Mouse (Mus musculus): ENCODE results near the gene Gm9803. TPM values are rescaled to one million over a fixed set of nuclear protein-coding genes. Genes with fewer than 3 reads are reported as not detected.

Gene Gm9803
- polyA plus RNA-seq, 1 experiment from 2014 or later, result 12.2 TPM

GRCm38 (mm10) chr10:43502599-43502998 lies 21.3 kb upstream of the Gm9803 start:
- Histone ChIP-seq H3K4me3 (ENCODE audit: low read depth, low read length) (no peak overlapping the region), H3K27me3 (ENCODE audit: control insufficient read depth, insufficient read depth, low read length) (no peaks in the 10 kb centered on the region), H3K27ac (ENCODE audit: low read depth, low read length) (no peak overlapping the region), H3K9me3 (ENCODE audit: control insufficient read depth, low read length) (no peaks in the 10 kb centered on the region), H3K4me1 (replicated peaks; ENCODE audit: control insufficient read depth, insufficient read depth, low read length) (no peaks in the 10 kb centered on the region), H3K9ac (ENCODE audit: low read length) (no peak overlapping the region), H3K36me3 (ENCODE audit: control insufficient read depth, insufficient read depth, low read length) (peaks cover 7% of the 10 kb centered on the region; the same call in 1 of the 2 replicates), H3K4me2 (ENCODE audit: low read depth, low read length, severe bottlenecking) (no peak overlapping the region)
- WGBS, result 93% methylated on average over 4 of the region's 4 CpGs
- ATAC-seq (replicated peaks; ENCODE audit: low FRiP score), result no peak
- no peak for DNase-seq (ENCODE audit: low spot score)

GRCm38 (mm10) chr10:43504291-43504690 lies 19.6 kb upstream of the Gm9803 start:
- no peak overlapping the region for H3K4me2 ChIP-seq (ENCODE audit: low read depth, low read length, severe bottlenecking)
- no peak overlapping the region for H3K9ac ChIP-seq (ENCODE audit: low read length)
- no peaks in the 10 kb centered on the region for H3K4me1 ChIP-seq (replicated peaks; ENCODE audit: control insufficient read depth, insufficient read depth, low read length)
- H3K4me3 ChIP-seq (ENCODE audit: low read depth, low read length), result no peak overlapping the region
- H3K36me3 ChIP-seq (ENCODE audit: control insufficient read depth, insufficient read depth, low read length), result no peaks in the 10 kb centered on the region; the same call in 1 of the 2 replicates
- H3K27ac ChIP-seq (ENCODE audit: low read depth, low read length), result no peak overlapping the region
- WGBS, result 89% methylated on average over 1 of the region's 1 CpGs
- no peak for DNase-seq (ENCODE audit: low spot score)
- H3K27me3 ChIP-seq (ENCODE audit: control insufficient read depth, insufficient read depth, low read length), result no peaks in the 10 kb centered on the region
- no peak for ATAC-seq (replicated peaks; ENCODE audit: low FRiP score)
- H3K9me3 ChIP-seq (ENCODE audit: control insufficient read depth, low read length), result no peaks in the 10 kb centered on the region

GRCm38 (mm10) chr10:43507051-43507450 lies 16.8 kb upstream of the Gm9803 start:
- 81% methylated on average over 4 of the region's 4 CpGs for WGBS
- DNase-seq (ENCODE audit: low spot score), result no peak
- Histone ChIP-seq H3K9ac (ENCODE audit: low read length) (no peak overlapping the region), H3K27ac (ENCODE audit: low read depth, low read length) (no peak overlapping the region), H3K4me1 (replicated peaks; ENCODE audit: control insufficient read depth, insufficient read depth, low read length) (no peaks in the 10 kb centered on the region), H3K4me2 (ENCODE audit: low read depth, low read length, severe bottlenecking) (no peak overlapping the region), H3K27me3 (ENCODE audit: control insufficient read depth, insufficient read depth, low read length) (no peaks in the 10 kb centered on the region), H3K4me3 (ENCODE audit: low read depth, low read length) (no peak overlapping the region), H3K9me3 (ENCODE audit: control insufficient read depth, low read length) (no peaks in the 10 kb centered on the region), H3K36me3 (ENCODE audit: control insufficient read depth, insufficient read depth, low read length) (peaks cover 6% of the 10 kb centered on the region; the same call in 1 of the 2 replicates)
- ATAC-seq (replicated peaks; ENCODE audit: low FRiP score), result no peak

GRCm38 (mm10) chr10:43509228-43509627 lies 14.7 kb upstream of the Gm9803 start:
- Histone ChIP-seq H3K9ac (ENCODE audit: low read length) (no peak overlapping the region), H3K4me2 (ENCODE audit: low read depth, low read length, severe bottlenecking) (no peak overlapping the region), H3K4me3 (ENCODE audit: low read depth, low read length) (no peak overlapping the region), H3K9me3 (ENCODE audit: control insufficient read depth, low read length) (no peaks in the 10 kb centered on the region), H3K27ac (ENCODE audit: low read depth, low read length) (no peak overlapping the region), H3K36me3 (ENCODE audit: control insufficient read depth, insufficient read depth, low read length) (peaks cover 6% of the 10 kb centered on the region; the same call in 1 of the 2 replicates), H3K4me1 (replicated peaks; ENCODE audit: control insufficient read depth, insufficient read depth, low read length) (no peaks in the 10 kb centered on the region), H3K27me3 (ENCODE audit: control insufficient read depth, insufficient read depth, low read length) (no peaks in the 10 kb centered on the region)
- DNase-seq (ENCODE audit: low spot score) (no peak), ATAC-seq (replicated peaks; ENCODE audit: low FRiP score) (no peak)
- WGBS, result 92% methylated on average over 7 of the region's 7 CpGs

GRCm38 (mm10) chr10:43512976-43513375 lies 10.9 kb upstream of the Gm9803 start:
- H3K9me3 ChIP-seq (ENCODE audit: control insufficient read depth, low read length), result no peaks in the 10 kb centered on the region
- DNase-seq (ENCODE audit: low spot score) (no peak), ATAC-seq (replicated peaks; ENCODE audit: low FRiP score) (no peak)
- H3K27ac ChIP-seq (ENCODE audit: low read depth, low read length), result no peak overlapping the region
- WGBS, result 93% methylated on average over 10 of the region's 10 CpGs
- no peak overlapping the region for H3K9ac ChIP-seq (ENCODE audit: low read length)
- H3K4me3 ChIP-seq (ENCODE audit: low read depth, low read length), result no peak overlapping the region
- H3K27me3 ChIP-seq (ENCODE audit: control insufficient read depth, insufficient read depth, low read length), result no peaks in the 10 kb centered on the region
- no peaks in the 10 kb centered on the region for H3K4me1 ChIP-seq (replicated peaks; ENCODE audit: control insufficient read depth, insufficient read depth, low read length)
- peaks cover 6% of the 10 kb centered on the region; the same call in 1 of the 2 replicates for H3K36me3 ChIP-seq (ENCODE audit: control insufficient read depth, insufficient read depth, low read length)
- H3K4me2 ChIP-seq (ENCODE audit: low read depth, low read length, severe bottlenecking), result no peak overlapping the region

GRCm38 (mm10) chr10:43516992-43517660 lies 6.8 kb upstream of the Gm9803 start:
- Histone ChIP-seq H3K9ac (ENCODE audit: low read length) (no peak overlapping the region), H3K4me2 (ENCODE audit: low read depth, low read length, severe bottlenecking) (no peak overlapping the region), H3K27ac (ENCODE audit: low read depth, low read length) (no peak overlapping the region), H3K36me3 (ENCODE audit: control insufficient read depth, insufficient read depth, low read length) (no peaks in the 10 kb centered on the region), H3K27me3 (ENCODE audit: control insufficient read depth, insufficient read depth, low read length) (no peaks in the 10 kb centered on the region), H3K4me3 (ENCODE audit: low read depth, low read length) (no peak overlapping the region), H3K4me1 (replicated peaks; ENCODE audit: control insufficient read depth, insufficient read depth, low read length) (no peaks in the 10 kb centered on the region), H3K9me3 (ENCODE audit: control insufficient read depth, low read length) (no peaks in the 10 kb centered on the region)
- no peak for DNase-seq (ENCODE audit: low spot score)
- ATAC-seq (replicated peaks; ENCODE audit: low FRiP score), result no peak
- WGBS, result 82% methylated on average over 6 of the region's 6 CpGs

GRCm38 (mm10) chr10:43517836-43518235 lies 6.0 kb upstream of the Gm9803 start:
- Histone ChIP-seq H3K36me3 (ENCODE audit: control insufficient read depth, insufficient read depth, low read length) (no peaks in the 10 kb centered on the region), H3K4me3 (ENCODE audit: low read depth, low read length) (no peak overlapping the region), H3K9ac (ENCODE audit: low read length) (no peak overlapping the region), H3K27me3 (ENCODE audit: control insufficient read depth, insufficient read depth, low read length) (no peaks in the 10 kb centered on the region), H3K9me3 (ENCODE audit: control insufficient read depth, low read length) (no peaks in the 10 kb centered on the region), H3K27ac (ENCODE audit: low read depth, low read length) (no peak overlapping the region; the same call in 1 of the 2 replicates), H3K4me1 (replicated peaks; ENCODE audit: control insufficient read depth, insufficient read depth, low read length) (no peaks in the 10 kb centered on the region), H3K4me2 (ENCODE audit: low read depth, low read length, severe bottlenecking) (no peak overlapping the region)
- DNase-seq (ENCODE audit: low spot score) (no peak), ATAC-seq (replicated peaks; ENCODE audit: low FRiP score) (no peak)
- 79% methylated on average over 4 of the region's 4 CpGs for WGBS

GRCm38 (mm10) chr10:43518368-43518767 lies 5.5 kb upstream of the Gm9803 start:
- H3K36me3 ChIP-seq (ENCODE audit: control insufficient read depth, insufficient read depth, low read length), result no peaks in the 10 kb centered on the region
- H3K27ac ChIP-seq (ENCODE audit: low read depth, low read length), result no peak overlapping the region; the same call in 1 of the 2 replicates
- H3K27me3 ChIP-seq (ENCODE audit: control insufficient read depth, insufficient read depth, low read length), result no peaks in the 10 kb centered on the region
- H3K4me2 ChIP-seq (ENCODE audit: low read depth, low read length, severe bottlenecking), result no peak overlapping the region
- no peak overlapping the region for H3K4me3 ChIP-seq (ENCODE audit: low read depth, low read length)
- no peaks in the 10 kb centered on the region for H3K9me3 ChIP-seq (ENCODE audit: control insufficient read depth, low read length)
- H3K4me1 ChIP-seq (replicated peaks; ENCODE audit: control insufficient read depth, insufficient read depth, low read length), result no peaks in the 10 kb centered on the region
- H3K9ac ChIP-seq (ENCODE audit: low read length), result no peak overlapping the region
- DNase-seq (ENCODE audit: low spot score), result no peak
- ATAC-seq (replicated peaks; ENCODE audit: low FRiP score), result no peak
- 87% methylated on average over 12 of the region's 13 CpGs for WGBS

GRCm38 (mm10) chr10:43519977-43520376 lies 3.9 kb upstream of the Gm9803 start:
- no peaks in the 10 kb centered on the region for H3K9me3 ChIP-seq (ENCODE audit: control insufficient read depth, low read length)
- H3K36me3 ChIP-seq (ENCODE audit: control insufficient read depth, insufficient read depth, low read length), result peaks cover 1% of the 10 kb centered on the region; the same call in 1 of the 2 replicates
- H3K27me3 ChIP-seq (ENCODE audit: control insufficient read depth, insufficient read depth, low read length), result no peaks in the 10 kb centered on the region
- WGBS, result 95% methylated on average over 2 of the region's 2 CpGs
- no peaks in the 10 kb centered on the region for H3K4me1 ChIP-seq (replicated peaks; ENCODE audit: control insufficient read depth, insufficient read depth, low read length)
- no peak overlapping the region for H3K4me3 ChIP-seq (ENCODE audit: low read depth, low read length)
- H3K27ac ChIP-seq (ENCODE audit: low read depth, low read length), result no peak overlapping the region
- no peak for ATAC-seq (replicated peaks; ENCODE audit: low FRiP score)
- H3K9ac ChIP-seq (ENCODE audit: low read length), result no peak overlapping the region
- no peak overlapping the region for H3K4me2 ChIP-seq (ENCODE audit: low read depth, low read length, severe bottlenecking)
- no peak for DNase-seq (ENCODE audit: low spot score)
